13 mouse cellular contexts compared by ENCODE assay signal in genomic region chr13:97487746-97488473, GRCm38 (mm10).
A peak's percentile ranks its signal among the peaks of the same experiment; 100 is the strongest.
DNase-seq lines count a peak whose midpoint lies in the region; ATAC-seq and TF ChIP-seq lines count a peak whose summit lies in the region.
"Had no signal": no experiment of that assay in that cellular context is flagged by ENCODE, and none has a peak within 500 bp of the region (broad histone marks: within the 10 kb centered on the region; RNA-seq: fewer than 3 reads in every experiment).

No protein-coding gene starts in this region.

- H3K36me3 ChIP-seq in forebrain, embryonic 10.5 days (replicated peaks) = no peaks in the 10 kb centered on the region
- no peaks in the 10 kb centered on the region for H3K36me3 ChIP-seq in forebrain, embryonic 12.5 days (replicated peaks)
- no peaks in the 10 kb centered on the region for H3K36me3 ChIP-seq in lung, embryonic 14.5 days (ENCODE audit: insufficient read depth)
- no peaks in the 10 kb centered on the region for H3K36me3 ChIP-seq in embryonic facial prominence, embryonic 15.5 days
- H3K36me3 ChIP-seq in midbrain, embryonic 14.5 days (ENCODE audit: control insufficient read depth, insufficient read depth, low read length) = no peaks in the 10 kb centered on the region
- H3K36me3 ChIP-seq: neural tube, embryonic 12.5 days had no signal

- H3K9ac ChIP-seq in forebrain, embryonic 12.5 days = no peak overlapping the region
- H3K9ac ChIP-seq in lung, embryonic 14.5 days = no peak overlapping the region
- H3K9ac ChIP-seq in embryonic facial prominence, embryonic 15.5 days = no peak overlapping the region
- no peak overlapping the region for H3K9ac ChIP-seq in midbrain, embryonic 14.5 days (replicated peaks; ENCODE audit: low read length)
- H3K9ac ChIP-seq: neural tube, embryonic 12.5 days had no signal

- H3K27ac ChIP-seq in forebrain, embryonic 10.5 days = 0 out of 2 replicates have a peak overlapping the region, but pooled peaks have one; percentile 48
- no peak overlapping the region for H3K27ac ChIP-seq in forebrain, embryonic 12.5 days
- no peak overlapping the region for H3K27ac ChIP-seq in lung, embryonic 14.5 days (ENCODE audit: low read depth)
- H3K27ac ChIP-seq in embryonic facial prominence, embryonic 15.5 days (replicated peaks) = no peak overlapping the region
- H3K27ac ChIP-seq in midbrain, embryonic 14.5 days (replicated peaks; ENCODE audit: low read depth, low read length) = peak overlapping the region; percentile 8; the same call in 1 of the 2 replicates
- H3K27ac ChIP-seq: macrophage; neural tube, embryonic 12.5 days had no signal

- H3K4me2 ChIP-seq in forebrain, embryonic 12.5 days = no peak overlapping the region
- peak overlapping the region; percentile 21; the same call in 1 of the 2 replicates for H3K4me2 ChIP-seq in lung, embryonic 14.5 days
- H3K4me2 ChIP-seq in embryonic facial prominence, embryonic 15.5 days (replicated peaks) = 0 out of 2 replicates have a peak overlapping the region, but pooled peaks have one; percentile 1
- H3K4me2 ChIP-seq in midbrain, embryonic 14.5 days (ENCODE audit: low read length) = no peak overlapping the region
- H3K4me2 ChIP-seq: neural tube, embryonic 12.5 days had no signal

- H3K4me1 ChIP-seq in forebrain, embryonic 10.5 days = peaks cover 68% of the 10 kb centered on the region
- peaks cover 31% of the 10 kb centered on the region for H3K4me1 ChIP-seq in forebrain, embryonic 12.5 days
- H3K4me1 ChIP-seq in lung, embryonic 14.5 days (ENCODE audit: insufficient read depth) = peaks cover 17% of the 10 kb centered on the region
- peaks cover 60% of the 10 kb centered on the region for H3K4me1 ChIP-seq in embryonic facial prominence, embryonic 15.5 days
- peaks cover 26% of the 10 kb centered on the region for H3K4me1 ChIP-seq in midbrain, embryonic 14.5 days (ENCODE audit: control insufficient read depth, insufficient read depth, low read length)

- ATAC-seq in forebrain, embryonic 12.5 days (ENCODE audit: low FRiP score) = no peak
- ATAC-seq in lung, embryonic 14.5 days (ENCODE audit: insufficient read depth) = peak; percentile 36
- 0 out of 2 replicates have a peak, but pooled peaks have one; percentile 13 for ATAC-seq in embryonic facial prominence, embryonic 15.5 days (ENCODE audit: insufficient number of reproducible peaks, low FRiP score, low TSS enrichment, low read depth)
- ATAC-seq in midbrain, embryonic 14.5 days (ENCODE audit: low FRiP score, low TSS enrichment) = no peak

- peaks cover 15% of the 10 kb centered on the region; the same call in 1 of the 2 replicates for H3K27me3 ChIP-seq in forebrain, embryonic 10.5 days (ENCODE audit: poor library complexity, severe bottlenecking)
- H3K27me3 ChIP-seq in forebrain, embryonic 12.5 days = 0 out of 2 replicates have a peak, but pooled peaks cover 6% of the 10 kb centered on the region
- H3K27me3 ChIP-seq in lung, embryonic 14.5 days (ENCODE audit: insufficient read depth, low read length) = no peaks in the 10 kb centered on the region
- no peaks in the 10 kb centered on the region for H3K27me3 ChIP-seq in embryonic facial prominence, embryonic 15.5 days
- no peaks in the 10 kb centered on the region for H3K27me3 ChIP-seq in midbrain, embryonic 14.5 days (ENCODE audit: control insufficient read depth, insufficient read depth, low read length)
- H3K27me3 ChIP-seq: neural tube, embryonic 12.5 days had no signal

- 76% methylated on average over 9 of the region's 9 CpGs for WGBS in forebrain, embryonic 10.5 days
- 65% methylated on average over 9 of the region's 9 CpGs for WGBS in forebrain, embryonic 12.5 days
- WGBS in lung, embryonic 14.5 days = 32% methylated on average over 9 of the region's 9 CpGs
- whole genome bisulfite sequencing in embryonic facial prominence, embryonic 15.5 days = 38% methylated on average over 9 of the region's 9 CpGs
- 74% methylated on average over 9 of the region's 9 CpGs for WGBS in midbrain, embryonic 14.5 days

- DNase-seq in forebrain, embryonic 10.5 days (ENCODE audit: extremely low spot score, low spot score) = no peak
- peak; percentile 89 for DNase-seq in lung, embryonic 14.5 days
- no peak for DNase-seq in lung, postnatal 4 days
- DNase-seq in midbrain, embryonic 14.5 days = peak; percentile 58
- no peak for DNase-seq in urinary bladder, postnatal 14 days (ENCODE audit: low spot score)
- DNase-seq in cerebellum, adult 8-10 months = no peak
- DNase-seq: adrenal gland, adult 2 months; heart, adult 11 months; heart, postnatal 36 days had no signal

- H3K9me3 ChIP-seq in forebrain, embryonic 10.5 days = no peaks in the 10 kb centered on the region
- no peaks in the 10 kb centered on the region for H3K9me3 ChIP-seq in forebrain, embryonic 12.5 days
- H3K9me3 ChIP-seq in lung, embryonic 14.5 days (ENCODE audit: low read depth, low read length) = no peaks in the 10 kb centered on the region
- no peaks in the 10 kb centered on the region for H3K9me3 ChIP-seq in embryonic facial prominence, embryonic 15.5 days (replicated peaks)
- no peaks in the 10 kb centered on the region for H3K9me3 ChIP-seq in midbrain, embryonic 14.5 days (ENCODE audit: control insufficient read depth, low read length)
- H3K9me3 ChIP-seq: neural tube, embryonic 12.5 days had no signal

- H3K4me3 ChIP-seq in forebrain, embryonic 10.5 days = no peak overlapping the region
- no peak overlapping the region for H3K4me3 ChIP-seq in forebrain, embryonic 12.5 days (replicated peaks)
- no peak overlapping the region for H3K4me3 ChIP-seq in lung, embryonic 14.5 days (ENCODE audit: low read depth, low read length)
- no peak overlapping the region for H3K4me3 ChIP-seq in embryonic facial prominence, embryonic 15.5 days (replicated peaks)
- no peak overlapping the region for H3K4me3 ChIP-seq in midbrain, embryonic 14.5 days (replicated peaks; ENCODE audit: low read depth, low read length)
- H3K4me3 ChIP-seq: neural tube, embryonic 12.5 days had no signal

- TF ChIP-seq CTCF in lung, embryonic 14.5 days (IDR thresholded peaks at IDR 0.05; ENCODE audit: low read depth) = no peak

Comparison
In these comparisons a context has a peak if more than half of its experiments do, and no peak if none do; other contexts are left out.
1. DNase-seq: peak in lung, embryonic 14.5 days (single experiment) and midbrain, embryonic 14.5 days (single experiment); none in forebrain, embryonic 10.5 days (single experiment), lung, postnatal 4 days (0 of 2), urinary bladder, postnatal 14 days (single experiment) and cerebellum, adult 8-10 months (single experiment).
2. H3K27ac ChIP-seq: peak in forebrain, embryonic 10.5 days (single experiment) and midbrain, embryonic 14.5 days (single experiment); none in forebrain, embryonic 12.5 days (single experiment), lung, embryonic 14.5 days (single experiment) and embryonic facial prominence, embryonic 15.5 days (single experiment).
3. ATAC-seq: peak in lung, embryonic 14.5 days (single experiment) and embryonic facial prominence, embryonic 15.5 days (single experiment); none in forebrain, embryonic 12.5 days (single experiment) and midbrain, embryonic 14.5 days (single experiment).
4. H3K4me2 ChIP-seq: peak in lung, embryonic 14.5 days (single experiment) and embryonic facial prominence, embryonic 15.5 days (single experiment); none in forebrain, embryonic 12.5 days (single experiment) and midbrain, embryonic 14.5 days (single experiment).